Comparison of ENCODE assay signal across 22 mouse cellular contexts in the genomic region with DNA sequence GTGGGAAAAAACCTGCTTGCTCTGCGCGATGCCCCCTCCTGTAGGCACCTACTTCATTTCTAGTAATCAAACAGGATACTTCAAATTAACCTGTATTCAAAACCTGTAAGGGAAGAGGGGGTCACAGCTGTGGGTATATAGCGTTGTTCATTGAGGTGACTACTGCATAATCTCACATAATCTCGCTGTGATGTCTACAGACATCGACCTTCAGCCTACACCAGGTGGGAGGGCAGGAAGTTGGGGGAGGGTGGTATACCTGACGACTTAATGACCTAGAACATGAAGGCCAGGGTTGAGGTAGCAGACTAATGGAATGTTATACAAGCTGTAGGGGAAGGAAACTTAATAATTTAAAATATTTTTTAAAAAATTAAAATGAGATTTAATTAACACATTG. TPM values are rescaled to one million over a fixed set of nuclear protein-coding genes. Genes with fewer than 3 reads are reported as not detected.
DNase-seq lines count a peak whose midpoint lies in the region; ATAC-seq and TF ChIP-seq lines count a peak whose summit lies in the region.
"Had no signal": no experiment of that assay in that cellular context is flagged by ENCODE, and none has a peak within 500 bp of the region (broad histone marks: within the 10 kb centered on the region; RNA-seq: fewer than 3 reads in every experiment).

No protein-coding gene starts in this region.

- 0 out of 2 replicates have a peak overlapping the region, but pooled peaks have one; percentile 3 for H3K9ac ChIP-seq in intestine, postnatal 0 days (ENCODE audit: low read depth, low read length)
- no peak overlapping the region for H3K9ac ChIP-seq in intestine, embryonic 15.5 days
- H3K9ac ChIP-seq in limb, embryonic 12.5 days (replicated peaks) = no peak overlapping the region
- H3K9ac ChIP-seq: embryonic facial prominence, embryonic 12.5 days; forebrain, postnatal 0 days; heart, embryonic 13.5 days; hindbrain, embryonic 12.5 days; limb, embryonic 15.5 days; liver, embryonic 14.5 days; lung, embryonic 15.5 days had no signal

- H3K9me3 ChIP-seq in intestine, postnatal 0 days (ENCODE audit: control insufficient read depth) = no peaks in the 10 kb centered on the region
- no peaks in the 10 kb centered on the region for H3K9me3 ChIP-seq in intestine, embryonic 15.5 days
- no peaks in the 10 kb centered on the region for H3K9me3 ChIP-seq in limb, embryonic 12.5 days
- no peaks in the 10 kb centered on the region for H3K9me3 ChIP-seq in limb, embryonic 10.5 days (replicated peaks)
- H3K9me3 ChIP-seq: embryonic facial prominence, embryonic 12.5 days; heart, embryonic 13.5 days; hindbrain, embryonic 12.5 days; limb, embryonic 15.5 days; lung, embryonic 15.5 days had no signal

- ATAC-seq in intestine, postnatal 0 days = no peak
- no peak for ATAC-seq in intestine, embryonic 15.5 days
- ATAC-seq in limb, embryonic 12.5 days (ENCODE audit: insufficient number of reproducible peaks, insufficient read depth, low FRiP score, low TSS enrichment, low read depth) = no peak
- peak; percentile 40 for ATAC-seq in activated CD4-positive, CD25-positive, alpha-beta regulatory T cell, adult 4 months
- ATAC-seq: forebrain, postnatal 0 days had no signal

- H3K4me3 ChIP-seq in intestine, postnatal 0 days (ENCODE audit: low read depth, low read length) = no peak overlapping the region
- no peak overlapping the region for H3K4me3 ChIP-seq in intestine, embryonic 15.5 days (replicated peaks)
- no peak overlapping the region for H3K4me3 ChIP-seq in limb, embryonic 12.5 days (replicated peaks)
- H3K4me3 ChIP-seq in limb, embryonic 10.5 days = no peak overlapping the region
- H3K4me3 ChIP-seq in olfactory bulb, adult 2 months (ENCODE audit: insufficient read depth, low read depth, low read length) = no peak overlapping the region
- H3K4me3 ChIP-seq: embryonic facial prominence, embryonic 12.5 days; heart, adult 2 months; heart, embryonic 13.5 days; hindbrain, embryonic 12.5 days; limb, embryonic 15.5 days; lung, embryonic 15.5 days had no signal

- no peaks in the 10 kb centered on the region for H3K4me1 ChIP-seq in intestine, postnatal 0 days (replicated peaks; ENCODE audit: control insufficient read depth, insufficient read depth, low read length)
- H3K4me1 ChIP-seq in intestine, embryonic 15.5 days (replicated peaks) = 0 out of 2 replicates have a peak, but pooled peaks cover 4% of the 10 kb centered on the region
- H3K4me1 ChIP-seq in limb, embryonic 12.5 days (replicated peaks) = peaks cover 19% of the 10 kb centered on the region
- peaks cover 9% of the 10 kb centered on the region; the same call in 1 of the 2 replicates for H3K4me1 ChIP-seq in limb, embryonic 10.5 days
- peaks cover 31% of the 10 kb centered on the region for H3K4me1 ChIP-seq in olfactory bulb, adult 2 months (ENCODE audit: control insufficient read depth, insufficient read depth, low read length)
- H3K4me1 ChIP-seq: hindbrain, embryonic 12.5 days had no signal

- WGBS in intestine, postnatal 0 days = 62% methylated on average over 6 of the region's 6 CpGs
- 65% methylated on average over 6 of the region's 6 CpGs for WGBS in intestine, embryonic 15.5 days
- 61% methylated on average over 6 of the region's 6 CpGs for WGBS in limb, embryonic 12.5 days
- 71% methylated on average over 6 of the region's 6 CpGs for whole genome bisulfite sequencing in limb, embryonic 10.5 days
- WGBS in olfactory bulb, adult 2 months = 75% methylated on average over 6 of the region's 6 CpGs

- no peaks in the 10 kb centered on the region for H3K36me3 ChIP-seq in intestine, postnatal 0 days (ENCODE audit: control insufficient read depth, insufficient read depth)
- H3K36me3 ChIP-seq in intestine, embryonic 15.5 days = no peaks in the 10 kb centered on the region
- no peaks in the 10 kb centered on the region for H3K36me3 ChIP-seq in limb, embryonic 12.5 days
- no peaks in the 10 kb centered on the region for H3K36me3 ChIP-seq in limb, embryonic 10.5 days
- H3K36me3 ChIP-seq: embryonic facial prominence, embryonic 12.5 days; heart, embryonic 13.5 days; hindbrain, embryonic 12.5 days; limb, embryonic 15.5 days; lung, embryonic 15.5 days had no signal

- H3K27ac ChIP-seq in intestine, postnatal 0 days (ENCODE audit: low read depth, low read length) = no peak overlapping the region
- H3K27ac ChIP-seq in intestine, embryonic 15.5 days = no peak overlapping the region
- peak overlapping the region; percentile 29; the same call in 1 of the 2 replicates for H3K27ac ChIP-seq in limb, embryonic 12.5 days
- no peak overlapping the region for H3K27ac ChIP-seq in limb, embryonic 10.5 days
- H3K27ac ChIP-seq in olfactory bulb, adult 2 months (ENCODE audit: insufficient read depth, low read depth, low read length) = peak overlapping the region; percentile 45; the same call in 1 of the 2 replicates
- H3K27ac ChIP-seq: embryonic facial prominence, embryonic 12.5 days; heart, embryonic 13.5 days; hindbrain, embryonic 12.5 days; limb, embryonic 15.5 days; liver, embryonic 14.5 days; lung, embryonic 15.5 days had no signal

- TF ChIP-seq CTCF in intestine, postnatal 0 days (IDR thresholded peaks at IDR 0.05; ENCODE audit: low read depth) = no peak
- TF ChIP-seq CTCF in olfactory bulb, adult 2 months (IDR thresholded peaks at IDR 0.05; ENCODE audit: insufficient read depth, low read depth, low read length) = no peak

- no peak for TF ChIP-seq POLR2A in olfactory bulb, adult 2 months (IDR thresholded peaks at IDR 0.05; ENCODE audit: insufficient read depth, low read depth, low read length)

- H3K4me2 ChIP-seq in intestine, postnatal 0 days (replicated peaks; ENCODE audit: low read depth) = no peak overlapping the region
- no peak overlapping the region for H3K4me2 ChIP-seq in intestine, embryonic 15.5 days (replicated peaks)
- no peak overlapping the region for H3K4me2 ChIP-seq in limb, embryonic 12.5 days
- H3K4me2 ChIP-seq: embryonic facial prominence, embryonic 12.5 days; heart, embryonic 13.5 days; hindbrain, embryonic 12.5 days; limb, embryonic 15.5 days; lung, embryonic 15.5 days had no signal

- no peaks in the 10 kb centered on the region for H3K27me3 ChIP-seq in intestine, postnatal 0 days (replicated peaks; ENCODE audit: control insufficient read depth, insufficient read depth, low read length)
- no peaks in the 10 kb centered on the region for H3K27me3 ChIP-seq in intestine, embryonic 15.5 days (replicated peaks)
- no peaks in the 10 kb centered on the region for H3K27me3 ChIP-seq in limb, embryonic 12.5 days
- no peaks in the 10 kb centered on the region for H3K27me3 ChIP-seq in limb, embryonic 10.5 days (ENCODE audit: low read depth, poor library complexity, severe bottlenecking)
- H3K27me3 ChIP-seq: embryonic facial prominence, embryonic 12.5 days; heart, embryonic 13.5 days; hindbrain, embryonic 12.5 days; limb, embryonic 15.5 days; lung, embryonic 15.5 days had no signal

- DNase-seq in limb, embryonic 10.5 days (ENCODE audit: low spot score) = no peak
- DNase-seq in ovary, postnatal 14 days (ENCODE audit: low spot score) = no peak
- DNase-seq in adrenal gland, adult 8-10 months = no peak
- DNase-seq: cerebellum, adult 11-12 months; cerebellum, postnatal 25 days; forebrain, postnatal 0 days; gastrocnemius, postnatal 36 days; heart, adult 2 months; heart, postnatal 14 days; lung, postnatal 4 days; thymus, adult 2 months had no signal

RNA-seq across cellular contexts. Expression of gene Slc23a2, which starts 29.6 kb away (rescaled TPM):
- polyA plus RNA-seq in intestine, postnatal 0 days (2015; fragmentation: Nextera tagmentation; extraction: Ambion mirVana) = 6.7 and 8.9 TPM in 2 replicates
- polyA plus RNA-seq in intestine, embryonic 15.5 days (2015; fragmentation: Nextera tagmentation; extraction: Ambion mirVana) = 12.8 and 13.0 TPM in 2 replicates
- polyA plus RNA-seq in limb, embryonic 12.5 days (2016; fragmentation: Nextera tagmentation; extraction: Ambion mirVana) = 12.5 and 12.8 TPM in 2 replicates
- 8.1 and 9.8 TPM in 2 replicates for polyA plus RNA-seq in limb, embryonic 10.5 days (2016; fragmentation: Nextera tagmentation; extraction: Ambion mirVana)
- 10 to 100 TPM in 1 of 2 experiments, 1 to 10 TPM in 1; 9.8 to 11.1 TPM for polyA plus RNA-seq in activated CD4-positive, CD25-positive, alpha-beta regulatory T cell, adult 4 months (2017; shearing (Covaris generic))
- not detected in 2 replicates for polyA plus RNA-seq in olfactory bulb, adult 2 months (2012; ENCODE audit: insufficient read depth, insufficient read length, low replicate concordance, missing spikeins)
- 100 to 1,000 TPM; 102 to 154 (median 134) TPM for total RNA-seq in adrenal gland, adult 8-10 months (2022)

Comparison
In these comparisons a context has a peak if more than half of its experiments do, and no peak if none do; other contexts are left out.
1. H3K27ac ChIP-seq: peak in limb, embryonic 12.5 days (single experiment) and olfactory bulb, adult 2 months (single experiment); none in intestine, postnatal 0 days (single experiment), intestine, embryonic 15.5 days (single experiment) and limb, embryonic 10.5 days (single experiment).
2. RNA of gene Slc23a2, which starts 29.6 kb away (polyA plus RNA-seq): not detected in olfactory bulb, adult 2 months; 12.8 to 13.0 TPM in intestine, embryonic 15.5 days, 12.5 to 12.8 TPM in limb, embryonic 12.5 days, 9.8 to 11.1 TPM in activated CD4-positive, CD25-positive, alpha-beta regulatory T cell, adult 4 months, 8.1 to 9.8 TPM in limb, embryonic 10.5 days and 6.7 to 8.9 TPM in intestine, postnatal 0 days; every median in the first group is over 10 times any median in the second.